Mouse (Mus musculus) G1E (cell line): ENCODE measurements around the gene Smim23.

Experiments used
- CTCF ChIP-seq: IDR thresholded peaks from 2 replicates; pipeline ENCODE4 v1.5.1; 2012; ENCODE audit warnings: low read depth, low read length, inconsistent platforms, mixed read lengths
- GATA1 ChIP-seq: IDR thresholded peaks from 2 replicates; pipeline ENCODE4 v1.6.1; 2012; ENCODE audit warnings: borderline replicate concordance, low read length, inconsistent platforms, mixed read lengths
- GATA2 ChIP-seq: IDR thresholded peaks from 2 replicates; pipeline ENCODE4 v1.6.1; 2012; ENCODE audit warnings: low read depth, low read length, inconsistent platforms, borderline replicate concordance
- POLR2AphosphoS5 ChIP-seq: IDR thresholded peaks from 2 replicates; pipeline ENCODE4 v1.6.1; 2012; ENCODE audit warnings: low read depth, low read length, inconsistent platforms; ENCODE audit not compliant: insufficient replicate concordance
- TAL1 ChIP-seq: conservative IDR thresholded peaks from 2 replicates; pipeline ENCODE4 v1.6.1; 2012; ENCODE audit warnings: low read depth, low read length, inconsistent platforms, mixed read lengths

GRCm38 (mm10) chr11:32782724-32783123 lies 41.7 kb downstream of the Smim23 start:
- TF ChIP-seq CTCF (no peak), GATA1 (no peak), TAL1 (no peak), POLR2AphosphoS5 (no peak), GATA2 (no peak)
